15 mouse cellular contexts compared by ENCODE assay signal in the genomic region with DNA sequence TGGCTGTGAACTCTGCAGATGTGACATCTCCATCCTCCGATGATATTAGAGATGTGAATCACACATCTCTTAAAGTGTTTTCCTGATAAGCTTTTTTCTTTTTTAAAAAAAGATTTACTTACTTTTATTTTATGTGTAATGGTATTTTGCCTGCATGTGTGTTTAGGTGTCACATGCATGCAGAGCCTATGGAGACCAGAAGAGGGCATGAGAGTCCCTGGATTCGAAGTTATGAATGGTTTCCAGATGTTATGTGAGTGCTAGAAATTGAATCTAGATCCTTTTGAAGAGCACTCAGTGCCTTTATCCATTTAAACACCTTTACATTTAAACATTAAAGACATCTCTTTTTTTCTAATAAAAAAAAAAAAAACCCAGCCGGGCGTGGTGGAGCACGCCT. TPM values are rescaled to one million over a fixed set of nuclear protein-coding genes. Genes with fewer than 3 reads are reported as not detected.
DNase-seq lines count a peak whose midpoint lies in the region; ATAC-seq and TF ChIP-seq lines count a peak whose summit lies in the region.
"Had no signal": no experiment of that assay in that cellular context is flagged by ENCODE, and none has a peak within 500 bp of the region (broad histone marks: within the 10 kb centered on the region; RNA-seq: fewer than 3 reads in every experiment).

No protein-coding gene starts in this region.

- no peak overlapping the region for H3K4me3 ChIP-seq in hindbrain, postnatal 0 days (ENCODE audit: low read length)
- H3K4me3 ChIP-seq in hindbrain, embryonic 11.5 days (ENCODE audit: low read depth, low read length): no peak overlapping the region
- no peak overlapping the region for H3K4me3 ChIP-seq in lung, embryonic 14.5 days (ENCODE audit: low read depth, low read length)
- H3K4me3 ChIP-seq in stomach, postnatal 0 days (ENCODE audit: low read depth, low read length): no peak overlapping the region
- H3K4me3 ChIP-seq: embryonic facial prominence, embryonic 13.5 days; forebrain, embryonic 10.5 days; limb, embryonic 15.5 days had no signal

- peak; percentile 37 for TF ChIP-seq CTCF in hindbrain, postnatal 0 days (IDR thresholded peaks at IDR 0.05; ENCODE audit: low read depth)
- TF ChIP-seq CTCF in lung, embryonic 14.5 days (IDR thresholded peaks at IDR 0.05; ENCODE audit: low read depth): peak; percentile 26; the same call in 1 of the 2 replicates
- TF ChIP-seq CTCF in stomach, postnatal 0 days (IDR thresholded peaks at IDR 0.05; ENCODE audit: low read depth): peak; percentile 63

- no peak overlapping the region for H3K9ac ChIP-seq in hindbrain, postnatal 0 days (replicated peaks; ENCODE audit: low read length)
- H3K9ac ChIP-seq in hindbrain, embryonic 11.5 days (ENCODE audit: low read depth, low read length): no peak overlapping the region
- H3K9ac ChIP-seq in lung, embryonic 14.5 days: no peak overlapping the region
- no peak overlapping the region for H3K9ac ChIP-seq in stomach, postnatal 0 days (ENCODE audit: low read length)
- H3K9ac ChIP-seq: embryonic facial prominence, embryonic 13.5 days; limb, embryonic 15.5 days had no signal

- H3K4me1 ChIP-seq in hindbrain, postnatal 0 days (ENCODE audit: insufficient read depth, low read length): no peaks in the 10 kb centered on the region
- no peaks in the 10 kb centered on the region for H3K4me1 ChIP-seq in hindbrain, embryonic 11.5 days (replicated peaks; ENCODE audit: control insufficient read depth, insufficient read depth, low read length)
- no peaks in the 10 kb centered on the region for H3K4me1 ChIP-seq in lung, embryonic 14.5 days (ENCODE audit: insufficient read depth)
- H3K4me1 ChIP-seq in stomach, postnatal 0 days (replicated peaks; ENCODE audit: control insufficient read depth, insufficient read depth): no peaks in the 10 kb centered on the region
- H3K4me1 ChIP-seq: embryonic facial prominence, embryonic 13.5 days; limb, embryonic 15.5 days had no signal

- TF ChIP-seq EP300 in stomach, postnatal 0 days (optimal IDR thresholded peaks at IDR 0.05): no peak

- 0 out of 2 replicates have a peak, but pooled peaks cover 4% of the 10 kb centered on the region for H3K9me3 ChIP-seq in hindbrain, postnatal 0 days (ENCODE audit: low read length)
- no peaks in the 10 kb centered on the region for H3K9me3 ChIP-seq in hindbrain, embryonic 11.5 days (ENCODE audit: control insufficient read depth, low read length)
- H3K9me3 ChIP-seq in lung, embryonic 14.5 days (ENCODE audit: low read depth, low read length): no peaks in the 10 kb centered on the region; the same call in 1 of the 2 replicates
- H3K9me3 ChIP-seq in stomach, postnatal 0 days (ENCODE audit: control insufficient read depth, low read length): no peaks in the 10 kb centered on the region
- H3K9me3 ChIP-seq: embryonic facial prominence, embryonic 13.5 days; limb, embryonic 15.5 days had no signal

- no peak overlapping the region for H3K4me2 ChIP-seq in hindbrain, postnatal 0 days (ENCODE audit: low read depth, low read length)
- H3K4me2 ChIP-seq in hindbrain, embryonic 11.5 days (replicated peaks; ENCODE audit: low read depth, low read length): no peak overlapping the region
- H3K4me2 ChIP-seq in lung, embryonic 14.5 days: no peak overlapping the region
- no peak overlapping the region for H3K4me2 ChIP-seq in stomach, postnatal 0 days (replicated peaks; ENCODE audit: low read depth)
- H3K4me2 ChIP-seq: embryonic facial prominence, embryonic 13.5 days; limb, embryonic 15.5 days had no signal

- ATAC-seq in hindbrain, postnatal 0 days: no peak
- no peak for ATAC-seq in hindbrain, embryonic 11.5 days (ENCODE audit: low FRiP score)
- ATAC-seq in lung, embryonic 14.5 days (ENCODE audit: insufficient read depth): no peak
- ATAC-seq in stomach, postnatal 0 days (ENCODE audit: low FRiP score, low TSS enrichment): no peak

- no peaks in the 10 kb centered on the region for H3K36me3 ChIP-seq in hindbrain, postnatal 0 days (ENCODE audit: insufficient read depth, low read length)
- H3K36me3 ChIP-seq in hindbrain, embryonic 11.5 days (ENCODE audit: control insufficient read depth, insufficient read depth, low read length): no peaks in the 10 kb centered on the region
- H3K36me3 ChIP-seq in lung, embryonic 14.5 days (ENCODE audit: insufficient read depth): no peaks in the 10 kb centered on the region
- H3K36me3 ChIP-seq in stomach, postnatal 0 days (ENCODE audit: control insufficient read depth, insufficient read depth, low read length): no peaks in the 10 kb centered on the region
- H3K36me3 ChIP-seq: embryonic facial prominence, embryonic 13.5 days; forebrain, embryonic 10.5 days; limb, embryonic 15.5 days had no signal

- H3K27ac ChIP-seq in hindbrain, postnatal 0 days: no peak overlapping the region
- H3K27ac ChIP-seq in hindbrain, embryonic 11.5 days (ENCODE audit: low read depth, low read length): no peak overlapping the region
- no peak overlapping the region for H3K27ac ChIP-seq in lung, embryonic 14.5 days (ENCODE audit: low read depth)
- H3K27ac ChIP-seq in stomach, postnatal 0 days (replicated peaks): no peak overlapping the region
- H3K27ac ChIP-seq: embryonic facial prominence, embryonic 13.5 days; forebrain, embryonic 10.5 days; limb, embryonic 15.5 days had no signal

- no peaks in the 10 kb centered on the region for H3K27me3 ChIP-seq in hindbrain, postnatal 0 days (ENCODE audit: insufficient read depth, low read length)
- H3K27me3 ChIP-seq in hindbrain, embryonic 11.5 days (ENCODE audit: control insufficient read depth, insufficient read depth, low read length): 0 out of 2 replicates have a peak, but pooled peaks cover 2% of the 10 kb centered on the region
- no peaks in the 10 kb centered on the region for H3K27me3 ChIP-seq in lung, embryonic 14.5 days (ENCODE audit: insufficient read depth, low read length)
- H3K27me3 ChIP-seq in stomach, postnatal 0 days (ENCODE audit: control insufficient read depth, insufficient read depth, low read length): no peaks in the 10 kb centered on the region
- H3K27me3 ChIP-seq: embryonic facial prominence, embryonic 13.5 days; limb, embryonic 15.5 days had no signal

- no peak for DNase-seq in hindbrain, postnatal 0 days (ENCODE audit: low spot score)
- no peak for DNase-seq in hindbrain, embryonic 11.5 days (ENCODE audit: low spot score)
- DNase-seq in lung, embryonic 14.5 days: no peak
- DNase-seq in lung, postnatal 10 days: no peak
- peak; percentile 34 for DNase-seq in NIH3T3 (ENCODE audit: low read depth)
- DNase-seq in stomach, postnatal 0 days (ENCODE audit: low spot score): no peak
- no peak for DNase-seq in thymus, adult 18-20 months
- DNase-seq in adrenal gland, adult 18-20 months (ENCODE audit: low spot score in 2 of 2): no peak
- DNase-seq: adrenal gland, postnatal 36 days; gastrocnemius, postnatal 10 days; kidney, adult 11 months; right cerebral cortex, adult 18-20 months had no signal

- 92% methylated on average over 5 of the region's 5 CpGs for WGBS in hindbrain, postnatal 0 days
- 89% methylated on average over 5 of the region's 5 CpGs for WGBS in hindbrain, embryonic 11.5 days
- 91% methylated on average over 5 of the region's 5 CpGs for WGBS in lung, embryonic 14.5 days
- 84% methylated on average over 5 of the region's 5 CpGs for WGBS in stomach, postnatal 0 days

RNA-seq across cellular contexts. Expression of gene Pecam1, which starts 5.5 kb away (rescaled TPM):
- total RNA-seq in hindbrain, postnatal 0 days (2014; rRNA removed): 19.2 and 20.1 TPM in 2 replicates
- 10.9 and 11.2 TPM in 2 replicates for polyA plus RNA-seq in hindbrain, postnatal 0 days (2015; fragmentation: Nextera tagmentation; extraction: Ambion mirVana)
- 19.0 and 20.3 TPM in 2 replicates for polyA plus RNA-seq in hindbrain, embryonic 11.5 days (2014; fragmentation: Nextera tagmentation; extraction: Ambion mirVana)
- 89.5 and 95.9 TPM in 2 replicates for polyA plus RNA-seq in lung, embryonic 14.5 days (2014; fragmentation: Nextera tagmentation; extraction: Ambion mirVana)
- 20.2 and 20.4 TPM in 2 replicates for polyA plus RNA-seq in stomach, postnatal 0 days (2015; fragmentation: Nextera tagmentation; extraction: Ambion mirVana)
- total RNA-seq in adrenal gland, adult 18-20 months (2021): 10 to 100 TPM; 57.1 to 63.6 TPM

RNA-seq across cellular contexts. Expression of gene Milr1, which starts 6.1 kb away (rescaled TPM):
- 0.40 TPM in 1 of 2 replicates, not detected in the other for total RNA-seq in hindbrain, postnatal 0 days (2014; rRNA removed)
- 0.56 and 0.72 TPM in 2 replicates for polyA plus RNA-seq in hindbrain, postnatal 0 days (2015; fragmentation: Nextera tagmentation; extraction: Ambion mirVana)
- 1.1 and 2.0 TPM in 2 replicates for polyA plus RNA-seq in hindbrain, embryonic 11.5 days (2014; fragmentation: Nextera tagmentation; extraction: Ambion mirVana)
- polyA plus RNA-seq in lung, embryonic 14.5 days (2014; fragmentation: Nextera tagmentation; extraction: Ambion mirVana): 1.6 and 1.7 TPM in 2 replicates
- 2.2 and 2.8 TPM in 2 replicates for polyA plus RNA-seq in stomach, postnatal 0 days (2015; fragmentation: Nextera tagmentation; extraction: Ambion mirVana)
- 1 to 10 TPM in 1 of 2 experiments, under 1 TPM in 1; 0.83 to 1.2 TPM for total RNA-seq in adrenal gland, adult 18-20 months (2021)

RNA-seq across cellular contexts. Expression of gene Polg2, which starts 34.4 kb away (rescaled TPM):
- 8.3 and 12.9 TPM in 2 replicates for total RNA-seq in hindbrain, postnatal 0 days (2014; rRNA removed)
- 9.5 and 11.4 TPM in 2 replicates for polyA plus RNA-seq in hindbrain, postnatal 0 days (2015; fragmentation: Nextera tagmentation; extraction: Ambion mirVana)
- 9.5 and 11.0 TPM in 2 replicates for polyA plus RNA-seq in hindbrain, embryonic 11.5 days (2014; fragmentation: Nextera tagmentation; extraction: Ambion mirVana)
- polyA plus RNA-seq in lung, embryonic 14.5 days (2014; fragmentation: Nextera tagmentation; extraction: Ambion mirVana): 8.6 and 9.9 TPM in 2 replicates
- 8.9 and 10.3 TPM in 2 replicates for polyA plus RNA-seq in stomach, postnatal 0 days (2015; fragmentation: Nextera tagmentation; extraction: Ambion mirVana)
- 1 to 10 TPM; 4.3 to 6.1 TPM for total RNA-seq in adrenal gland, adult 18-20 months (2021)

RNA-seq across cellular contexts. Expression of gene Ddx5, which starts 44.0 kb away (rescaled TPM):
- 288 and 416 TPM in 2 replicates for total RNA-seq in hindbrain, postnatal 0 days (2014; rRNA removed)
- polyA plus RNA-seq in hindbrain, postnatal 0 days (2015; fragmentation: Nextera tagmentation; extraction: Ambion mirVana): 272 and 274 TPM in 2 replicates
- 544 and 600 TPM in 2 replicates for polyA plus RNA-seq in hindbrain, embryonic 11.5 days (2014; fragmentation: Nextera tagmentation; extraction: Ambion mirVana)
- 408 and 429 TPM in 2 replicates for polyA plus RNA-seq in lung, embryonic 14.5 days (2014; fragmentation: Nextera tagmentation; extraction: Ambion mirVana)
- polyA plus RNA-seq in stomach, postnatal 0 days (2015; fragmentation: Nextera tagmentation; extraction: Ambion mirVana): 175 and 178 TPM in 2 replicates
- total RNA-seq in adrenal gland, adult 18-20 months (2021): 100 to 1,000 TPM; 828 to 881 TPM

RNA-seq across cellular contexts. Expression of gene Cep95, which starts 44.1 kb away (rescaled TPM):
- 2.6 and 9.0 TPM in 2 replicates for total RNA-seq in hindbrain, postnatal 0 days (2014; rRNA removed)
- polyA plus RNA-seq in hindbrain, postnatal 0 days (2015; fragmentation: Nextera tagmentation; extraction: Ambion mirVana): 7.2 and 8.7 TPM in 2 replicates
- polyA plus RNA-seq in hindbrain, embryonic 11.5 days (2014; fragmentation: Nextera tagmentation; extraction: Ambion mirVana): 19.4 and 22.5 TPM in 2 replicates
- polyA plus RNA-seq in lung, embryonic 14.5 days (2014; fragmentation: Nextera tagmentation; extraction: Ambion mirVana): 17.1 and 18.8 TPM in 2 replicates
- 4.9 and 5.7 TPM in 2 replicates for polyA plus RNA-seq in stomach, postnatal 0 days (2015; fragmentation: Nextera tagmentation; extraction: Ambion mirVana)
- total RNA-seq in adrenal gland, adult 18-20 months (2021): 1 to 10 TPM; 7.6 to 8.4 TPM
